Mouse (Mus musculus) neural tube, embryonic 13.5 days (tissue): ENCODE measurements around the gene Cd320. TPM values are rescaled to one million over a fixed set of nuclear protein-coding genes. Genes with fewer than 3 reads are reported as not detected.
"Not testable (repeated sequence)": the region's sequence is repeated elsewhere in the genome, so short reads cannot be mapped to it uniquely, and the experiment has no call there.

Experiments
- ATAC-seq: fragments of 200-750 bp; cut with Nextera tagmentation; 2 replicates; pipeline ENCODE4 v1.8.0; 2017; ENCODE audit warnings: low read depth, mild to moderate bottlenecking, moderate TSS enrichment, moderate library complexity
- H3K27ac ChIP-seq: fragments of 300-500 bp; sonication (generic); replicated peaks from 2 replicates; pipeline ENCODE4 v1.5.1; 2015; ENCODE audit warnings: moderate library complexity, mild to moderate bottlenecking, inconsistent platforms
- H3K27me3 ChIP-seq: fragments of 300-500 bp; sonication (generic); 2 replicates; pipeline ENCODE4 v1.6.1; 2015; ENCODE audit warnings: mild to moderate bottlenecking, inconsistent platforms
- H3K36me3 ChIP-seq: fragments of 300-500 bp; sonication (generic); 2 replicates; pipeline ENCODE4 v1.6.1; 2015; ENCODE audit warnings: mild to moderate bottlenecking, inconsistent platforms
- H3K4me1 ChIP-seq: fragments of 300-500 bp; sonication (generic); replicated peaks from 2 replicates; pipeline ENCODE4 v1.6.1; 2015; ENCODE audit warnings: inconsistent platforms
- H3K4me2 ChIP-seq: fragments of 300-500 bp; sonication (generic); 2 replicates; pipeline ENCODE4 v1.6.1; 2015; ENCODE audit warnings: inconsistent platforms, mild to moderate bottlenecking, moderate library complexity
- H3K4me3 ChIP-seq: fragments of 300-500 bp; sonication (generic); 2 replicates; pipeline ENCODE4 v1.5.1; 2015; ENCODE audit warnings: mild to moderate bottlenecking, inconsistent platforms
- H3K9ac ChIP-seq: fragments of 300-500 bp; sonication (generic); 2 replicates; pipeline ENCODE4 v1.6.1; 2015; ENCODE audit warnings: moderate library complexity, mild to moderate bottlenecking, inconsistent platforms
- H3K9me3 ChIP-seq: fragments of 300-500 bp; sonication (generic); 2 replicates; pipeline ENCODE4 v1.6.1; 2016; ENCODE audit warnings: inconsistent platforms
- WGBS: fragments of 180-500 bp; shearing (Covaris S2); methylation state at CpG from one replicate; pipeline ENCODE4 v1.1.7; 2015; 5-methylcytosine and 5-hydroxymethylcytosine counted together
- microRNA-seq: library from miRNA; unstranded; fragments of <30 nt; microRNA quantifications from one replicate; pipeline ENCODE4, GENCODE M21; 2016
- polyA plus RNA-seq: library from polyadenylated mRNA; unstranded; fragments of >200 nt; fragmentation: Nextera tagmentation; extraction: Ambion mirVana; gene quantifications from 2 replicates; pipeline ENCODE4 v1.2.1, GENCODE M21; 2015

The Cd320 gene
- polyA plus RNA-seq, 1 experiment from 2014 or later: 57.4 TPM

- Histone ChIP-seq H3K4me3 (peak overlapping the region; percentile 56), H3K9ac (peak overlapping the region; percentile 71), H3K4me1 (peaks cover 14% of the 10 kb centered on the region), H3K4me2 (peak overlapping the region; percentile 75)
- H3K36me3 ChIP-seq, H3K27me3 ChIP-seq, ATAC-seq, H3K9me3 ChIP-seq, H3K27ac ChIP-seq: not testable (repeated sequence)
- under 1% methylated on average over 38 of the region's 44 CpGs for WGBS
These were observed 47.1 kb downstream of the Cd320 start for GRCm38 (mm10) chr17:33889941-33890532.

- Histone ChIP-seq H3K36me3 (no peaks in the 10 kb centered on the region), H3K27ac (no peak within 1 kb of the TSS), H3K4me2 (peak within 1 kb of the TSS; percentile 75), H3K27me3 (no peaks in the 10 kb centered on the region), H3K4me3 (peak within 1 kb of the TSS; percentile 56), H3K9ac (peak within 1 kb of the TSS; percentile 71), H3K4me1 (peaks cover 14% of the 10 kb centered on the region), H3K9me3 (no peaks in the 10 kb centered on the region)
- under 1% methylated on average over 49 of the region's 49 CpGs for WGBS
- ATAC-seq: peak; percentile 99
These were observed 47.7 kb downstream of the Cd320 start, which contains the start of gene Kifc1 for GRCm38 (mm10) chr17:33890533-33891059. Gene Kifc1, minus strand, starts transcription at chr17:33890661.

- Histone ChIP-seq H3K36me3 (no peaks in the 10 kb centered on the region), H3K27ac (no peak overlapping the region), H3K4me3 (no peak overlapping the region), H3K4me1 (peaks cover 14% of the 10 kb centered on the region), H3K27me3 (no peaks in the 10 kb centered on the region), H3K9me3 (no peaks in the 10 kb centered on the region), H3K9ac (no peak overlapping the region), H3K4me2 (no peak overlapping the region)
- WGBS: 67% methylated on average over 2 of the region's 2 CpGs
- no peak for ATAC-seq
These were observed 48.5 kb downstream of the Cd320 start for GRCm38 (mm10) chr17:33891357-33891756.

- H3K9me3 ChIP-seq, ATAC-seq, H3K27ac ChIP-seq, H3K4me3 ChIP-seq, H3K9ac ChIP-seq, H3K27me3 ChIP-seq, H3K4me2 ChIP-seq, H3K36me3 ChIP-seq: not testable (repeated sequence)
- peaks cover 14% of the 10 kb centered on the region for H3K4me1 ChIP-seq
- WGBS: 77% methylated on average over 6 of the region's 6 CpGs
These were observed 49.0 kb downstream of the Cd320 start for GRCm38 (mm10) chr17:33891892-33892291.

GRCm38 (mm10) chr17:33892429-33892828, 49.5 kb downstream of the Cd320 start:
- H3K9ac ChIP-seq: no peak overlapping the region
- H3K4me2 ChIP-seq: no peak overlapping the region
- H3K4me1 ChIP-seq: peaks cover 14% of the 10 kb centered on the region
- ATAC-seq: no peak
- no peak overlapping the region for H3K4me3 ChIP-seq
- H3K9me3 ChIP-seq: no peaks in the 10 kb centered on the region
- 24% methylated on average over 7 of the region's 7 CpGs for WGBS
- no peaks in the 10 kb centered on the region for H3K27me3 ChIP-seq
- H3K36me3 ChIP-seq: no peaks in the 10 kb centered on the region
- no peak overlapping the region for H3K27ac ChIP-seq

GRCm38 (mm10) chr17:33893011-33893410, 50.1 kb downstream of the Cd320 start:
- not testable (repeated sequence) for H3K27ac ChIP-seq, H3K9me3 ChIP-seq, H3K4me2 ChIP-seq, ATAC-seq, H3K4me3 ChIP-seq, H3K9ac ChIP-seq, H3K36me3 ChIP-seq, H3K27me3 ChIP-seq
- WGBS: 76% methylated on average over 4 of the region's 4 CpGs
- H3K4me1 ChIP-seq: peaks cover 14% of the 10 kb centered on the region

GRCm38 (mm10) chr17:33897114-33897794, 54.4 kb downstream of the Cd320 start:
- Histone ChIP-seq H3K27ac (no peak overlapping the region), H3K9me3 (no peaks in the 10 kb centered on the region), H3K4me3 (no peak overlapping the region), H3K36me3 (no peaks in the 10 kb centered on the region), H3K4me2 (no peak overlapping the region), H3K9ac (no peak overlapping the region), H3K4me1 (no peaks in the 10 kb centered on the region), H3K27me3 (no peaks in the 10 kb centered on the region)
- WGBS: 45% methylated on average over 6 of the region's 6 CpGs
- no peak for ATAC-seq

GRCm38 (mm10) chr17:33898193-33898592, 55.3 kb downstream of the Cd320 start:
- H3K27me3 ChIP-seq, H3K9ac ChIP-seq, H3K36me3 ChIP-seq, ATAC-seq, H3K4me1 ChIP-seq, H3K4me3 ChIP-seq, H3K9me3 ChIP-seq, H3K4me2 ChIP-seq, H3K27ac ChIP-seq: not testable (repeated sequence)
- WGBS: 85% methylated on average over 4 of the region's 4 CpGs

Small RNA genes within 50 kb of the gene (microRNA-seq; reads per million reads assigned to microRNA genes)
- not detected for gene Gm27740

Other genes starting within 250 kb of the Cd320 start
- gene Zfp414, start 214.0 kb upstream of the Cd320 start, polyA plus RNA-seq: 52.2 and 59.8 TPM in 2 replicates
- 0.36 and 0.80 TPM in 2 replicates for gene Pram1, start 205.0 kb upstream of the Cd320 start, polyA plus RNA-seq
- gene Hnrnpm, start 156.2 kb upstream of the Cd320 start, polyA plus RNA-seq: 227 and 230 TPM in 2 replicates
- gene March2, start 124.4 kb upstream of the Cd320 start, polyA plus RNA-seq: 68.2 and 74.9 TPM in 2 replicates
- gene Rab11b, start 82.6 kb upstream of the Cd320 start, polyA plus RNA-seq: 455 and 504 TPM in 2 replicates
- 22.8 and 24.5 TPM in 2 replicates for gene Angptl4, start 61.3 kb upstream of the Cd320 start, polyA plus RNA-seq
- gene Kank3, start 32.6 kb upstream of the Cd320 start, polyA plus RNA-seq: 36.2 and 40.3 TPM in 2 replicates
- 530 and 625 TPM in 2 replicates for gene Rps28, start 18.5 kb upstream of the Cd320 start, polyA plus RNA-seq
- 558 and 559 TPM in 2 replicates for gene Ndufa7, start 18.5 kb upstream of the Cd320 start, polyA plus RNA-seq
- gene Gm7029, start 30.7 kb downstream of the Cd320 start, polyA plus RNA-seq: not detected in 2 replicates
- gene Kifc1, start 47.6 kb downstream of the Cd320 start, polyA plus RNA-seq: 1.2 and 2.5 TPM in 2 replicates
- gene Platr17, start 62.0 kb downstream of the Cd320 start, polyA plus RNA-seq: 0.43 TPM in 1 of 2 replicates, not detected in the other
- 51.0 TPM in 2 replicates for gene Daxx, start 66.3 kb downstream of the Cd320 start, polyA plus RNA-seq
- 30.4 and 31.1 TPM in 2 replicates for gene Tapbp, start 72.8 kb downstream of the Cd320 start, polyA plus RNA-seq
- gene Zbtb22, start 72.8 kb downstream of the Cd320 start, polyA plus RNA-seq: 17.3 and 17.7 TPM in 2 replicates
- gene Rgl2, start 86.5 kb downstream of the Cd320 start, polyA plus RNA-seq: 59.5 and 64.7 TPM in 2 replicates
- 178 and 182 TPM in 2 replicates for gene Pfdn6, start 97.3 kb downstream of the Cd320 start, polyA plus RNA-seq
- 26.9 and 27.6 TPM in 2 replicates for gene Wdr46, start 97.6 kb downstream of the Cd320 start, polyA plus RNA-seq
- gene B3galt4, start 108.4 kb downstream of the Cd320 start, polyA plus RNA-seq: 10.8 and 11.7 TPM in 2 replicates
- 63.5 and 67.5 TPM in 2 replicates for gene Vps52, start 112.7 kb downstream of the Cd320 start, polyA plus RNA-seq
- 912 and 939 TPM in 2 replicates for gene Rps18, start 112.9 kb downstream of the Cd320 start, polyA plus RNA-seq
- 11.9 and 13.3 TPM in 2 replicates for gene H2-K1, start 157.3 kb downstream of the Cd320 start, polyA plus RNA-seq
- 19.3 and 22.4 TPM in 2 replicates for gene Ring1, start 181.6 kb downstream of the Cd320 start, polyA plus RNA-seq
- 61.7 and 65.0 TPM in 2 replicates for gene H2-Ke6, start 185.0 kb downstream of the Cd320 start, polyA plus RNA-seq
- 158 and 161 TPM in 2 replicates for gene Slc39a7, start 188.6 kb downstream of the Cd320 start, polyA plus RNA-seq
- gene Rxrb, start 188.7 kb downstream of the Cd320 start, polyA plus RNA-seq: 57.4 and 57.5 TPM in 2 replicates
- 4.5 and 4.7 TPM in 2 replicates for gene Col11a2, start 196.3 kb downstream of the Cd320 start, polyA plus RNA-seq
- 0.24 and 0.41 TPM in 2 replicates for gene H2-Oa, start 249.2 kb downstream of the Cd320 start, polyA plus RNA-seq